Mouse (Mus musculus) myocyte (in vitro differentiated cells): ENCODE measurements around the gene Btnl9.

Source experiments
- E2F4 ChIP-seq: IDR thresholded peaks from one replicate; pipeline ENCODE4 v1.6.1; 2011; ENCODE audit warnings: mild to moderate bottlenecking, control low read depth, moderate library complexity; ENCODE audit not compliant: insufficient read depth
- MAX ChIP-seq: IDR thresholded peaks from one replicate; pipeline ENCODE4 v1.6.1; 2011; ENCODE audit warnings: low read depth, mild to moderate bottlenecking, control low read depth
- MYOD1 ChIP-seq, 3 experiments: IDR thresholded peaks; one replicate each; pipeline ENCODE4 v1.6.1; 2011; ENCODE audit warnings: control low read depth in 2 of 3, low read depth in 2 of 3, mild to moderate bottlenecking in 2 of 3, moderate library complexity in 1 of 3; ENCODE audit not compliant: insufficient read length in 2 of 3, control insufficient read depth in 1 of 3
- MYOG ChIP-seq, 3 experiments: IDR thresholded peaks; one replicate each; pipeline ENCODE4 v1.6.1; 2011; ENCODE audit warnings: control low read depth in 2 of 3, low read depth in 2 of 3, mild to moderate bottlenecking in 2 of 3; ENCODE audit not compliant: insufficient read length in 2 of 3, control insufficient read depth in 1 of 3, insufficient read depth in 1 of 3
- POLR2A ChIP-seq: IDR thresholded peaks from one replicate; pipeline ENCODE4 v1.6.1; 2011; ENCODE audit warnings: low read depth, mild to moderate bottlenecking, control low read depth, moderate library complexity; ENCODE audit not compliant: insufficient read length
- POLR2AphosphoS2 ChIP-seq: IDR thresholded peaks from one replicate; pipeline ENCODE4 v1.6.1; 2011; ENCODE audit warnings: low read depth, control low read depth; ENCODE audit not compliant: insufficient read length
- USF1 ChIP-seq: IDR thresholded peaks from one replicate; pipeline ENCODE4 v1.6.1; 2011; ENCODE audit warnings: low read depth, mild to moderate bottlenecking, control low read depth, moderate library complexity

DNA sequence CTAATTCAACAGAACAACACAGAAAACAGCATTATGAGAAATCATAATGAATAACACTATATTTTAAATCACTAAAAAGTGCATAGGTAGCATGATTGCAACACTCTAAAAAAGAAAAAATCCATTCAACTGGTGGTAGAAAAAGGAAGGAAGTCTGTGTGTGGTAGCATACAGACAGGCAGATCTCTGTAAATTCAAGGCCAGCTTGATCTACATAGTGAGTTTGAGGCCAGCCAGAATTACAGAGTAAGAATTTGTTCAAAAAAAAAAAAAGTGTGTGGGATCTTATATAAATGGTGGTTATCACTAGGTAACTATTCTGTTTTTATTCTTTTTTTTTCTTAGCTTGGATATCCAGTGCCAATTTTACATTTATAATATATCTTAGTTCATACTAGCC is 14.2 kb upstream of the Btnl9 start:
- TF ChIP-seq POLR2A (no peak), MYOD1 (IDR thresholded peaks at IDR 0.05; ENCODE audit: control insufficient read depth in 1 of 3, insufficient read length in 2 of 3, low read depth in 2 of 3) (no peak), USF1 (no peak), MAX (no peak), MYOG (IDR thresholded peaks at IDR 0.05; ENCODE audit: control insufficient read depth in 1 of 3, insufficient read depth in 1 of 3, insufficient read length in 2 of 3, low read depth in 2 of 3) (no peak), E2F4 (no peak), POLR2AphosphoS2 (no peak)
